10 mouse cellular contexts compared by ENCODE assay signal in the genomic region with DNA sequence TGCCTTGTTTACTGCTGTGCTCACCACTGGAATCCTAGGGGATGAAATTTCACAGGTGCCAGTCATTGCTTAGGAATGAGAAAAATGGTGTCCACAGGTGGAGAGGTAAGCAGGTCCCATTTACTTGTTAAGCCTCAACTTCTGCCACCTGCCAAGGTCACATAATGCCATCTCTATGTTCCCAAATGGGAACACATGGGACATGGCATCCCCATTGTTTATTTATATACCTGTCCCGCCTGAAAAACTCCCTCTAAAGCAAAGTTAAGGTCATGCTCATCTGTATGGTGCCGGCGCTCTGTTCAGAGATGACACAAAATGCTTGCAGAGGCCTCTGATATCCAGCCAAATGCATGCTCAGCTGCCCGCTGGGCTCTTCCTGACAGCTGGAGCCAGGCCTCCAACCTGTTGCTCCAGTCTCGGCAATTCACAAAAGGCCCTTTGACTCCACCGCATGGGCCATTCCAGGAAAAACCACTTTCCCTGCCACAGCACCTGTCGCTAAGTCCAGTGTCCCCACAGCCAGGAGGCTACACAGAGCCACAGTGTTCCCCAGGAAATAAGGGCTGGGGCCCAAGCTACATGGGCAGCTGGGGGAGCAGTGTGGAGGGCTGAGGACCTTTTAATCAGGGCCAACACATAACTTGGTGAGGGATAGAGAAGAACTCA. TPM values are rescaled to one million over a fixed set of nuclear protein-coding genes. Genes with fewer than 3 reads are reported as not detected.
DNase-seq lines count a peak whose midpoint lies in the region; ATAC-seq and TF ChIP-seq lines count a peak whose summit lies in the region.
"Had no signal": no experiment of that assay in that cellular context is flagged by ENCODE, and none has a peak within 500 bp of the region (broad histone marks: within the 10 kb centered on the region; RNA-seq: fewer than 3 reads in every experiment).

No protein-coding gene starts in this region.

- no peak for TF ChIP-seq CTCF in heart, adult 2 months (IDR thresholded peaks at IDR 0.05)

- TF ChIP-seq POLR2A in heart, adult 2 months (IDR thresholded peaks at IDR 0.05; ENCODE audit: insufficient read depth, low read depth, low read length), result no peak

- no peak overlapping the region for H3K4me2 ChIP-seq in limb, embryonic 13.5 days (replicated peaks)

- no peaks in the 10 kb centered on the region; the same call in 1 of the 2 replicates for H3K79me2 ChIP-seq in heart, adult 2 months (replicated peaks; ENCODE audit: control insufficient read depth, insufficient read depth, low read length)

- intact Hi-C loops in heart, adult 2 months (cut with DNase I), result no loop called here

- WGBS in heart, adult 2 months, result 48% methylated on average over 7 of the region's 7 CpGs
- WGBS in limb, embryonic 13.5 days, result 69% methylated on average over 7 of the region's 7 CpGs
- 76% methylated on average over 7 of the region's 7 CpGs for WGBS in limb, embryonic 10.5 days

- H3K4me1 ChIP-seq in heart, adult 2 months (ENCODE audit: control insufficient read depth, insufficient read depth, low read length), result peaks cover 20% of the 10 kb centered on the region
- H3K4me1 ChIP-seq in limb, embryonic 13.5 days, result peaks cover 10% of the 10 kb centered on the region; the same call in 1 of the 2 replicates
- H3K4me1 ChIP-seq in limb, embryonic 10.5 days, result peaks cover 5% of the 10 kb centered on the region; the same call in 1 of the 2 replicates
- H3K4me1 ChIP-seq: megakaryocyte, embryonic 14.5 days had no signal

- no peak overlapping the region for H3K4me3 ChIP-seq in heart, adult 2 months
- H3K4me3 ChIP-seq in limb, embryonic 13.5 days, result no peak overlapping the region
- no peak overlapping the region for H3K4me3 ChIP-seq in limb, embryonic 10.5 days
- H3K4me3 ChIP-seq: forebrain, embryonic 10.5 days; megakaryocyte, embryonic 14.5 days had no signal

- H3K36me3 ChIP-seq in heart, adult 2 months (ENCODE audit: control insufficient read depth, insufficient read depth, low read length), result peaks cover 43% of the 10 kb centered on the region
- no peaks in the 10 kb centered on the region for H3K36me3 ChIP-seq in limb, embryonic 13.5 days
- H3K36me3 ChIP-seq in limb, embryonic 10.5 days, result no peaks in the 10 kb centered on the region
- H3K36me3 ChIP-seq: forebrain, embryonic 10.5 days had no signal

- H3K9me3 ChIP-seq in limb, embryonic 13.5 days, result no peaks in the 10 kb centered on the region
- no peaks in the 10 kb centered on the region for H3K9me3 ChIP-seq in limb, embryonic 10.5 days (replicated peaks)
- H3K9me3 ChIP-seq: forebrain, embryonic 10.5 days had no signal

- TF ChIP-seq EP300 in heart, adult 2 months (IDR thresholded peaks at IDR 0.05; ENCODE audit: insufficient read depth, low read depth, low read length), result no peak

- H3K9ac ChIP-seq in heart, adult 2 months (ENCODE audit: low read depth, low read length), result no peak overlapping the region
- no peak overlapping the region for H3K9ac ChIP-seq in limb, embryonic 13.5 days

- no peaks in the 10 kb centered on the region for H3K27me3 ChIP-seq in heart, adult 2 months (ENCODE audit: control insufficient read depth, insufficient read depth, low read length)
- no peaks in the 10 kb centered on the region for H3K27me3 ChIP-seq in limb, embryonic 13.5 days
- H3K27me3 ChIP-seq in limb, embryonic 10.5 days (ENCODE audit: low read depth, poor library complexity, severe bottlenecking), result no peaks in the 10 kb centered on the region

- DNase-seq in heart, adult 2 months, result no peak
- DNase-seq in heart, adult 9 months (ENCODE audit: low spot score in 2 of 2), result no peak
- no peak for DNase-seq in limb, embryonic 10.5 days (ENCODE audit: low spot score)
- DNase-seq in gastrocnemius, postnatal 25 days, result peak; percentile 57
- DNase-seq in layer of hippocampus, postnatal 14 days (ENCODE audit: low spot score in 2 of 2), result peak; percentile 16 to 41
- DNase-seq in ovary, postnatal 10 days (ENCODE audit: low spot score), result no peak

- H3K27ac ChIP-seq in heart, adult 2 months, result peak overlapping the region; percentile 43
- H3K27ac ChIP-seq in limb, embryonic 13.5 days, result 0 out of 2 replicates have a peak overlapping the region, but pooled peaks have one; percentile 22
- H3K27ac ChIP-seq in limb, embryonic 10.5 days, result no peak overlapping the region
- H3K27ac ChIP-seq: forebrain, embryonic 10.5 days had no signal

- ATAC-seq in limb, embryonic 13.5 days (ENCODE audit: low FRiP score, low read depth), result peak; percentile 54; the same call in 1 of the 2 replicates
- no peak for ATAC-seq in megakaryocyte-erythroid progenitor cell, adult 5-6 weeks (replicated peaks; ENCODE audit: low FRiP score, low TSS enrichment, poor library complexity, severe bottlenecking)

RNA-seq across cellular contexts. Expression of gene Myzap, which starts 13.1 kb away (rescaled TPM):
- 100 to 1,000 TPM; 359 to 430 TPM for total RNA-seq in heart, adult 2 months (2021)
- 163 and 284 TPM in 2 replicates for polyA plus RNA-seq in heart, adult 2 months (2012; rRNA removed)
- 14.1 and 14.8 TPM in 2 replicates for polyA plus RNA-seq in limb, embryonic 13.5 days (2015; fragmentation: Nextera tagmentation; extraction: Ambion mirVana)
- 4.7 and 5.8 TPM in 2 replicates for polyA plus RNA-seq in limb, embryonic 10.5 days (2016; fragmentation: Nextera tagmentation; extraction: Ambion mirVana)
- total RNA-seq in gastrocnemius, postnatal 25 days (2021), result 1 to 10 TPM; 4.8 to 5.9 TPM
- total RNA-seq in layer of hippocampus, postnatal 14 days (2021), result 1 to 10 TPM; 1.0 to 1.1 TPM
- not detected in 2 replicates for total RNA-seq in megakaryocyte-erythroid progenitor cell, adult 5-6 weeks (2014; fragmentation: Nextera tagmentation)
- not detected in 2 replicates for total RNA-seq in megakaryocyte-erythroid progenitor cell, adult 5-6 weeks (2017)

Comparison
In these comparisons a context has a peak if more than half of its experiments do, and no peak if none do; other contexts are left out.
1. DNase-seq: peak in gastrocnemius, postnatal 25 days (single experiment) and layer of hippocampus, postnatal 14 days (2 of 2); none in heart, adult 2 months (0 of 2), heart, adult 9 months (0 of 2), limb, embryonic 10.5 days (single experiment) and ovary, postnatal 10 days (single experiment).
2. RNA of gene Myzap, which starts 13.1 kb away (total RNA-seq): 359 to 430 TPM in heart, adult 2 months; 4.8 to 5.9 TPM in gastrocnemius, postnatal 25 days, 1.0 to 1.1 TPM in layer of hippocampus, postnatal 14 days and not detected in megakaryocyte-erythroid progenitor cell, adult 5-6 weeks; every median in the first group is over 10 times any median in the second.